Mouse (Mus musculus) cerebellum, postnatal 10 days (tissue): ENCODE results near the gene Olfr1124.
"Not testable (repeated sequence)": the region's sequence is repeated elsewhere in the genome, so short reads cannot be mapped to it uniquely, and the experiment has no call there.

Experiments
- DNase-seq, 2 experiments: peaks; one replicate each; pipeline ENCODE4 v3.0.0; 2021; ENCODE audit warnings: mixed read lengths in 2 of 2

Gene Olfr1124

DNA sequence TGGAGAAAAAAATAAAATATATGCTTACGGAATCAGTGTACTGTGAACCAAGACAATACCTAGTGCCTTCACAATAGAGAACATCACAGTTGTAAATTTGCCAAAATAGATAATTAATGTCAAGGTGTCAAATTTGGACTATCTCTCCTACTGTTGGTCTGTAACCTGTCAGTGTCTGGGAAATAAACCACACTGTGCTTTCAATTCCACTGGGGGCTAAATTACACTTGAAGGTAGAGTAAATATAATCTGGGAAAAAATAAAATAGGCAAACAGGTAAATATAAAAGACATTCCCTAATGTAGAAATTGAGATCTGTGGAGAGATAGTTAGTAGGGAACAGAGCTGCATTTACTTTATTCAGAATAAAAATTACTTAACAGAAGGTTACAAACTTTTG, at the start of gene Olfr1124:
Gene Olfr1124, plus strand, starts transcription at position 301 of the 400 bp plus-strand sequence.
- no peak for DNase-seq

GRCm38 (mm10) chr2:87383935-87384334, 46.1 kb upstream of the Olfr1124 start:
- no peak for DNase-seq

GRCm38 (mm10) chr2:87385549-87385948, 44.5 kb upstream of the Olfr1124 start, which contains the start of gene Olfr1122:
TSS of gene Olfr1122 (plus strand) at chr2:87385849.
- no peak for DNase-seq

DNA sequence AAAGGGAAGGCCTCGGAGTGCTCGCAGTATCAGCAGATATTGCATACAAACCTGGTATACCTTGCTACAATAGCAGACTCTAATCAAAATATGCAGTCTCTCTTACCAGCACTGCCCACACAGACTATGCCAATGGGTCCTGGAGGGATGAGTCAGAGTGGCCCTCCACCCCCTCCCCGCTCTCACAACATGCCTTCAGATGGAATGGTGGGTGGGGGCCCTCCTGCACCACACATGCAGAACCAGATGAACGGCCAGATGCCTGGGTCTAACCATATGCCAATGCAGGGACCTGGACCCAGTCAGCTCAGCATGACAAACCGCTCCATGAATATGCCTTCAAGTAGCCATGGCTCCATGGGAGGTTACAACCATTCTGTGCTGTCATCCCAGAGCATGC, 36.5 kb upstream of the Olfr1124 start:
- DNase-seq = not testable (repeated sequence)

GRCm38 (mm10) chr2:87394686-87395085, 35.4 kb upstream of the Olfr1124 start:
- not testable (repeated sequence) for DNase-seq

DNA sequence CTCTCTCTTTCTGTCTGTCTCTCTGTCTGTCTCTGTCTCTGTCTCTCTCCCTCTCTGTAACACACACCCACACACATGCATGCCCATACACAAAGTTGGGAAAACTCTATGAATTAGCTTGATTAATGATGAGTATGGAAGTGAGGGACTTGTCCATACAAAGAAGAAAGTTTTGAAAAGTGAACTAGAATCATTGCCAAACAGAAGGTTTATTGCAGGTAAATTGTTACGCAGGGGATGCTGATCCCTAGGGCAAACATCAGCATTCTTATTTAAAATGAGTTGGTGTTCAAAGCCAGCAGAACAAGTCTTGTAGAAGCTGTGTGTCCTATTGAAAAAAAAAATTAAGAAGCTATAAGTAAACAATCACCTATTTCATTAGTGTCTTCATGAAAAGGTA, 13.7 kb upstream of the Olfr1124 start, which contains the start of gene Olfr1123:
Gene Olfr1123, plus strand, starts transcription at position 301 of the 400 bp plus-strand sequence.
- no peak for DNase-seq

- no peak for DNase-seq
These were observed 7.7 kb downstream of the Olfr1124 start for GRCm38 (mm10) chr2:87437731-87438130.

DNA sequence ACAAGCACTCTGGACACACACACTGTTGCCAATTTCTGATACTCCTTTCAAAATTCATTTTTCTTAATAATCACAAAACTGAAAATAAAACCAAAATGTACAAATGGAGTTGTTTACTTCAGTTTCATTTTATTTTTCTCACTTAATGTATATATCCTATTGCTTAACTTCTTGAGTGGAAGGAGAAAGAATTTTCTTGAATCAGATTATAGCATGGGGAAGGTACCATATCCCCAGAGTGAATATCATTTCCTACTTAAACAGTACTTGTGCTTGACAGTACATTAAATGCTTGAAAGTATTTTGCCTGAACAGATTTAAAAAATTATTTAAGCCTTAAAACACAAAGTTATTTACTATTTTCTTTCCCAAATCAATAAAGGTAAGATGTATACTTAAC, 23.6 kb downstream of the Olfr1124 start, which contains the start of gene Olfr1126:
Gene Olfr1126, plus strand, starts transcription at position 301 of the 400 bp plus-strand sequence.
- no peak for DNase-seq

- no peak for DNase-seq
These were observed 31.7 kb downstream of the Olfr1124 start for GRCm38 (mm10) chr2:87461769-87462168.

GRCm38 (mm10) chr2:87480207-87480606, 50.1 kb downstream of the Olfr1124 start:
- no peak for DNase-seq

DNA sequence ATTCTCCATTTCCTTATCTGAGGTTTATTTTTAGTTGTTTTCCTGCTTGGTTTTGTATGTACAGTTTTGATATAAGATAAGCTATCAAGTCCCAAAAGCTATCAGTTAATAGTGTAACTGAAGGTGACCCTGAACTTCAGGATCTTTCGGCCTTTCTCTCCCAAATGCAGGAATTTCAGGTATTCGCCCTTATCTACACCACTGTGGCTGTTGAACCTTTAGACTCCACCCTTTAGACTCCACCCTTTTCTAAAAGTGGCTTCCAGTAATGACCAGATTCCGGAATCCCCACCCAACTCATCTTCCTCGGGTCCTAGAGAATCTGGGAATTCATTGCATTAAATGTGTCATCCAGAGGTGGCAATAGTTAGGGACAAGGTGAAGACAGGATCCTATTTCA, 51.1 kb downstream of the Olfr1124 start:
- DNase-seq = no peak

DNA sequence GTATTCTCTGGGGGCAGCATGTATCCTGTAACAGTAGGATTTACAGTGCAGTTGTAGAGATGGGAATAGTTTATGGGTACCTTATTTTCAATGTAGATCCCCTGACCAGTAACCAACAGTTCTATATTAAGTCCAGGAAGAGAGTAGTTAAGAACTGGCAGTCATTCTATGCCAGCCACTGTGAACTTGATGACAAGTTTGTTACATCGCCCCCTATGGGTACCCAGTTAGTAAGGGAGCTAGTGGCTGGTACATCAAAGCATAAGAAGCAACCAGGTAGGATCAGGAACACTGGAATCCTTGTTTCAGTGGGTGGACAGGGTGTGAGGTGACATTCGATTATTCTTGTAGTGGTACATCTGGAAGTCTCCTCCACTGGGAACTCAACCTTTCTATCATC, 52.2 kb downstream of the Olfr1124 start:
- DNase-seq = no peak
